Mouse (Mus musculus) stomach, postnatal 0 days (tissue): ENCODE results near the gene Cnr2. TPM values are rescaled to one million over a fixed set of nuclear protein-coding genes. Genes with fewer than 3 reads are reported as not detected.

Experiments
- ATAC-seq: fragments of 200-750 bp; cut with Nextera tagmentation; 2 replicates; pipeline ENCODE4 v1.8.0; 2017; ENCODE audit not compliant: low FRiP score, low TSS enrichment
- DNase-seq: peaks from one replicate; pipeline ENCODE4 v3.0.0-alpha.2; 2016; ENCODE audit warnings: low spot score
- H3K27ac ChIP-seq: fragments of 300-500 bp; sonication (generic); replicated peaks from 2 replicates; pipeline ENCODE4 v1.5.1; 2014; ENCODE audit warnings: mild to moderate bottlenecking, control low read depth
- H3K27me3 ChIP-seq: fragments of 300-500 bp; sonication (generic); 2 replicates; pipeline ENCODE4 v1.6.1; 2014; ENCODE audit warnings: low read length; ENCODE audit not compliant: control insufficient read depth, insufficient read depth
- H3K36me3 ChIP-seq: fragments of 300-500 bp; sonication (generic); 2 replicates; pipeline ENCODE4 v1.6.1; 2014; ENCODE audit warnings: low read length, mixed read lengths; ENCODE audit not compliant: control insufficient read depth, insufficient read depth
- H3K4me1 ChIP-seq: fragments of 300-500 bp; sonication (generic); replicated peaks from 2 replicates; pipeline ENCODE4 v1.6.1; 2014; ENCODE audit warnings: antibody characterized with exemption; ENCODE audit not compliant: control insufficient read depth, insufficient read depth
- H3K4me2 ChIP-seq: fragments of 300-500 bp; sonication (generic); replicated peaks from 2 replicates; pipeline ENCODE4 v1.6.1; 2014; ENCODE audit warnings: low read depth, mild to moderate bottlenecking, control low read depth, moderate library complexity
- H3K4me3 ChIP-seq: fragments of 300-500 bp; sonication (generic); 2 replicates; pipeline ENCODE4 v1.5.1; 2014; ENCODE audit warnings: low read depth, low read length, control low read depth
- H3K9ac ChIP-seq: fragments of 300-500 bp; sonication (generic); 2 replicates; pipeline ENCODE4 v1.6.1; 2014; ENCODE audit warnings: mild to moderate bottlenecking, low read length, control low read depth, mixed read lengths
- H3K9me3 ChIP-seq: fragments of 300-500 bp; sonication (generic); 2 replicates; pipeline ENCODE4 v1.6.1; 2016; ENCODE audit warnings: low read length; ENCODE audit not compliant: control insufficient read depth
- CTCF ChIP-seq: IDR thresholded peaks from 2 replicates; pipeline ENCODE4 v1.5.1; 2016; ENCODE audit warnings: antibody characterized with exemption, low read depth, mild to moderate bottlenecking, moderate library complexity
- EP300 ChIP-seq: optimal IDR thresholded peaks from 2 replicates; pipeline ENCODE3; 2016; ENCODE audit warnings: antibody characterized with exemption
- WGBS: fragments of 180-500 bp; shearing (Covaris S2); extraction: QIAGEN DNeasy Blood & Tissue Kit; methylation state at CpG from one replicate; pipeline ENCODE4 v1.1.7; 2014; 5-methylcytosine and 5-hydroxymethylcytosine counted together
- polyA plus RNA-seq: library from polyadenylated mRNA; unstranded; fragments of >200 nt; fragmentation: Nextera tagmentation; extraction: Ambion mirVana; gene quantifications from 2 replicates; pipeline ENCODE4 v1.2.1, GENCODE M21; 2015

Cnr2 gene
- polyA plus RNA-seq, 1 experiment from 2014 or later, result 0.11 TPM

DNA sequence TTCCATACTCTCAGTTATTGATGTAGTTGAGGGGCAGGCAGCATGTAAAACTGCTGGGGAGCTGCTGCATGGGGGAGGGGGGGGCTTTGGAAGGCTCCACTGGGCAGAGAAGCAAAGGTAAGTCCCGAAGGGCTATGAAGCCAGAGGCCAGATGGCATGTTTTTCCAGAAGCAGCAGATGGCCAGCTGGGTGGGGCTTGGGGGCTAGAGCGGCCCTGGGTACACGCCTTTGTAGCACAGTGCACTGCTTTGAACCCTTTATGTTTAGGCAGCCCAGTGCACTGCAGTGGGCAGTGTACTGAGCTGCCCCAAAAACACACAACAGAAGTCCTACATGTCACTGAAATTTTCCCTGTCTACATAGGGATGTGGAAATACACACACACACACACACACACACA, 17.6 kb downstream of the Cnr2 start:
- H3K27ac ChIP-seq, result no peak overlapping the region
- WGBS, result 41% methylated on average over 3 of the region's 3 CpGs
- H3K36me3 ChIP-seq, result no peaks in the 10 kb centered on the region

GRCm38 (mm10) chr4:135913433-135913832, 18.2 kb downstream of the Cnr2 start:
- 70% methylated on average over 4 of the region's 4 CpGs for WGBS
- Histone ChIP-seq H3K27me3 (no peaks in the 10 kb centered on the region), H3K9me3 (no peaks in the 10 kb centered on the region), H3K4me2 (no peak overlapping the region), H3K36me3 (no peaks in the 10 kb centered on the region), H3K27ac (no peak overlapping the region), H3K4me1 (no peaks in the 10 kb centered on the region), H3K4me3 (no peak overlapping the region), H3K9ac (no peak overlapping the region)
- TF ChIP-seq EP300 (no peak), CTCF (no peak)
- ATAC-seq, result no peak
- no peak for DNase-seq

More for the DNA sequence above, 17.6 kb downstream of the Cnr2 start:
- Histone ChIP-seq H3K9ac (no peak overlapping the region), H3K4me2 (no peak overlapping the region), H3K4me3 (no peak overlapping the region), H3K4me1 (no peaks in the 10 kb centered on the region), H3K9me3 (no peaks in the 10 kb centered on the region), H3K27me3 (no peaks in the 10 kb centered on the region)
- no peak for TF ChIP-seq EP300
- TF ChIP-seq CTCF, result no peak
- no peak for DNase-seq
- ATAC-seq, result no peak

GRCm38 (mm10) chr4:135918635-135919279, 23.6 kb downstream of the Cnr2 start:
- Histone ChIP-seq H3K9me3 (no peaks in the 10 kb centered on the region), H3K27me3 (no peaks in the 10 kb centered on the region), H3K27ac (peak overlapping the region; percentile 63), H3K4me3 (no peak overlapping the region), H3K4me1 (no peaks in the 10 kb centered on the region), H3K4me2 (no peak overlapping the region), H3K9ac (no peak overlapping the region), H3K36me3 (no peaks in the 10 kb centered on the region)
- 72% methylated on average over 13 of the region's 13 CpGs for WGBS
- DNase-seq, result no peak
- TF ChIP-seq CTCF (no peak), EP300 (no peak)
- peak; percentile 47; the same call in 1 of the 2 replicates for ATAC-seq

DNA sequence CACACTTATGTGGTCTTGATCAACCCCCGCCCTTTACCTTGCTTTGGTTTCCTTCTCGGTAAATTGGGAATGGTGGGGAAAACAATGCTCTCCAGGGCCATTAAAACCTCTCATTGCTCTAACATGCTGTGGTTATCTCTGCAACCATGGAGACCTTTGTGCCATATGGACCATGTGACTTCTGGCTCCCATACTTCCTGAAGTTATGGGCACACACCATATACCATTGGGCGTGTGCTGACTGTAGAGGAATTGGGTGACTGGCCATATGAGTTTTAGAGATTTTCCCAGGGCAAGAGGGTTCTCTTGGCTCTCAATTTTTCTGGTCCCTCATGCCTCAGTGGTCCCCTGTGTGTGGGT, 24.1 kb downstream of the Cnr2 start:
- Histone ChIP-seq H3K4me2 (no peak overlapping the region), H3K9me3 (no peaks in the 10 kb centered on the region), H3K9ac (no peak overlapping the region), H3K4me1 (no peaks in the 10 kb centered on the region), H3K36me3 (no peaks in the 10 kb centered on the region), H3K27ac (peak overlapping the region; percentile 63), H3K27me3 (no peaks in the 10 kb centered on the region), H3K4me3 (no peak overlapping the region)
- no peak for TF ChIP-seq CTCF
- WGBS, result 75% methylated on average over 3 of the region's 3 CpGs
- peak; percentile 45 for DNase-seq
- ATAC-seq, result peak; percentile 58

GRCm38 (mm10) chr4:135920304-135921241, 25.4 kb downstream of the Cnr2 start, which contains the start of gene Fuca1:
Fuca1 (plus strand) TSS chr4:135920735.
- under 1% methylated on average over 60 of the region's 60 CpGs for whole genome bisulfite sequencing
- no peaks in the 10 kb centered on the region for H3K9me3 ChIP-seq
- H3K4me1 ChIP-seq, result no peaks in the 10 kb centered on the region
- peak within 1 kb of the TSS; percentile 71 for H3K4me3 ChIP-seq
- DNase-seq, result peak; percentile 97
- no peaks in the 10 kb centered on the region for H3K27me3 ChIP-seq
- TF ChIP-seq CTCF (peak; percentile 84), EP300 (no peak)
- H3K4me2 ChIP-seq, result peak within 1 kb of the TSS; percentile 77
- H3K36me3 ChIP-seq, result no peaks in the 10 kb centered on the region; the same call in 1 of the 2 replicates
- ATAC-seq, result peak; percentile 91
- peak within 1 kb of the TSS; percentile 69 for H3K27ac ChIP-seq
- peak within 1 kb of the TSS; percentile 75 for H3K9ac ChIP-seq
